Mouse (Mus musculus): ENCODE data around the gene Mrrf. TPM values are rescaled to one million over a fixed set of nuclear protein-coding genes. Genes with fewer than 3 reads are reported as not detected.
"Not testable (repeated sequence)": the region's sequence is repeated elsewhere in the genome, so short reads cannot be mapped to it uniquely, and the experiment has no call there.

Gene Mrrf
- total RNA-seq, 1 experiment from 2014 or later = 28.0 TPM

DNA sequence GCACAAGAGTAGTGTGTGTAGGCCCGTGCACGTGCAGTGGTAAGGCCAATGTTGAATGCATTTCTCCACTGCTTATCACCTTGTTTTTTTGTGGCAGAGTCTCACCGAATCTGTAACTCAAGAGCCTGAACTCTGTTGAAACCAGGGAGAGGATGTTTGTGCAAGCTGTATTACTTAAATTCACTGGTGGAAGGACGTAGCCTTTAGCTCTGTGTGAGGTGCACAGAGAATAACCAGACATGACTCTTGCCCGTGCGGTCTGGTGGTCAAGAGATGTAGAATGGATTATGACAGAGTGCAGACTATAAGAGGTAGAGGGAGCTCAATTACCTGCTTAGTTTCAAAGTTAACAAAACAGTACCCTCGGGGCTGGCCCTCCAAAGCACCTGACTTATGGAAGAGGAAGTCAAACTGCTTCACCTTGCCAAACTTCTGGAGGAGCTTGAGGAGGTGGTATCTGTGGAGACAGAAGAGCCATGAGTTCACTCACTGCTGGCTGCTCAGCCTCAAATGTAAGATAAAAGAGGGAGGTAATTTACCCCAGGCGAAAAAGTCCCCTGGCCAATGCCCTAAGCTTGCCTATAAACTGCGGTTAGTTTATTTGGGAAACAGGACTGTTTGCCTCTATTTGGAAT is 9.3 kb upstream of the Mrrf start:
- no peak for ATAC-seq (replicated peaks; ENCODE audit: insufficient number of reproducible peaks, low FRiP score, low TSS enrichment, poor library complexity, severe bottlenecking)

GRCm38 (mm10) chr2:36127973-36128372 is 8.2 kb upstream of the Mrrf start:
- ATAC-seq (replicated peaks; ENCODE audit: insufficient number of reproducible peaks, low FRiP score, low TSS enrichment, poor library complexity, severe bottlenecking) = no peak

DNA sequence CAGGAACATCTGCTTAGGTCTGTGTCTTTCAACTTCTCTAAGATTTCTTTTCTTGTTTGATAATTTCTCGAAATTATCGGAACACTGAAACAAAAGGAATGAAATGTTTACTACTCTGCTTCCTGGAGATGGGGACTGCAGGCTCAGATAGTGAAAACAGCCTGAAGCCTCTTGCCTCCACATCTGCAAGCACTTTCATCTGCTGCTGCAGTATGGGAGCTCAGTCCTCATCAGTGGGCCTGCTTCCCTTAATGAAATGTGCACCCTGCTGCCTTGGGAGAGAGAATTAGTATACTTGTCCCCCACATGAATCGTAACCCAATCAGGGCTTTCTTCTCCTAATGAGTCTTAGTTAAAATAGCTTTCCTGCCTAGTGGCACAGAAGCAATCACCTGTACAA is 7.1 kb upstream of the Mrrf start:
- ATAC-seq (replicated peaks; ENCODE audit: insufficient number of reproducible peaks, low FRiP score, low TSS enrichment, poor library complexity, severe bottlenecking) = no peak

- no peak for ATAC-seq (replicated peaks; ENCODE audit: insufficient number of reproducible peaks, low FRiP score, low TSS enrichment, poor library complexity, severe bottlenecking)
Observed at GRCm38 (mm10) chr2:36135887-36136286, 302 bp upstream of the Mrrf start.

DNA sequence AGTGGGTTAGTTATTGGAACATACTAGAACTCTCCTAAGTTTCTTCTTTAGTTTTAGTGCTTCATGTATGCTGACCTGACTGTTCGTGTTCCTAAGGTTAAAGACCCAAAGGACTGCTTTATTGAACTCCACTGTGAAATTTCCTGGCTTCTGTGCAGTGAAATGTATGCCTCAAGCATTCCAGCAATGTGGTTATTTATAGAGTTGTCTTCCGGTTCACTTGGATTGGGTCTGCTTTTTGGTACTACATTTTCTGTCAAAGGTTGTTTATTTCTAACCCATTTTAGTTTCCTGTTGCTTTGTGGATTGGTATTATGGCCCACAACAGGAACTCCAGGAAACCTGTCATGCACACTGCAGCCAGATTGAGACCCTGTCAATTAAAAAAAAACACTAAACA is 2.9 kb downstream of the Mrrf start:
- ATAC-seq (replicated peaks; ENCODE audit: insufficient number of reproducible peaks, low FRiP score, low TSS enrichment, poor library complexity, severe bottlenecking) = no peak

DNA sequence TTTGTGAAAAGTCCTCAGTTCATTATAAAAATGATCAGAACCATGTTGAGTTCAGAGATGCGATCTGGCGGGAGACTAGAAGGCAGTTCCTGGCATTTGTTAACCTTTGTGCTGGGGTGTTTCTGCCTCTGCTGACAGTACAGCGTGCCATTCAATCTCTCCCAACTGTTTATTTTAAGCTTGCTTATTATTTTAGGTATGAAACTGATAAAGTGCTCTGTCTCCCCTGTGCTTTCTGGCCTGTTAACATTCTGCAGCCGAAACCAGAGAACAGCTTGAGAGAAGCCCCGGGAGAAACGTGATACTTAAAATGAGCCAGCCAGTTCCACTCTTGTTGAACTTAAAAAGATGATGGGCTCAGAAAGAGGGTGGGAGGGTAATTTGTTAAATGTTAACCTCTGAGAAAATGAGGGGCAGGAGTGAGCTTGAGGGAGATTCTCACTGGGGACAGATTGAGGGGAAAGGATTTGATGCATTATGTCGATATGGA is 12.7 kb downstream of the Mrrf start:
- ATAC-seq (replicated peaks; ENCODE audit: insufficient number of reproducible peaks, low FRiP score, low TSS enrichment, poor library complexity, severe bottlenecking) = no peak

- not testable (repeated sequence) for ATAC-seq (replicated peaks; ENCODE audit: insufficient number of reproducible peaks, low FRiP score, low TSS enrichment, poor library complexity, severe bottlenecking)
Observed at GRCm38 (mm10) chr2:36152401-36152800, 16.2 kb downstream of the Mrrf start.

DNA sequence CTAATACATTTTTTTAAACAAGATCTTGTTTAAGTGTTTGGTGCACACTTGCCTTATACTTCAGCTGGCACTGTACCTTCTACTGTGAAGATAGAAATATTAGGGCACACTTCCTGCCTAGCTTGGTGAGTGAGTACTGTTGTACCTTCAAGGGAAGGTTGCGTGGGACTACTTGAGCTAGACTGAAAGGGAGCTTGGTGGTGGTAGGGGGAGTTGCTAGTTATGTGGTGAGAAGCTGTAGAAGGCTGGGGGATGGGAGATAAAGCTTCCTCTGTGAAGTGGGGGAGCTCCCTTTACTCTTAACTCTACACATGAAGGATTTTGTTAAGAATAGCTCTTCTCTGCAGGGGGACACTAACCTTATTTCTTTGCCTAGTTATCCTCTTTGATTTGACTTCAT is 21.3 kb downstream of the Mrrf start:
- no peak for ATAC-seq (replicated peaks; ENCODE audit: insufficient number of reproducible peaks, low FRiP score, low TSS enrichment, poor library complexity, severe bottlenecking)

GRCm38 (mm10) chr2:36159336-36159735 is 23.1 kb downstream of the Mrrf start:
- ATAC-seq (replicated peaks; ENCODE audit: insufficient number of reproducible peaks, low FRiP score, low TSS enrichment, poor library complexity, severe bottlenecking) = no peak

DNA sequence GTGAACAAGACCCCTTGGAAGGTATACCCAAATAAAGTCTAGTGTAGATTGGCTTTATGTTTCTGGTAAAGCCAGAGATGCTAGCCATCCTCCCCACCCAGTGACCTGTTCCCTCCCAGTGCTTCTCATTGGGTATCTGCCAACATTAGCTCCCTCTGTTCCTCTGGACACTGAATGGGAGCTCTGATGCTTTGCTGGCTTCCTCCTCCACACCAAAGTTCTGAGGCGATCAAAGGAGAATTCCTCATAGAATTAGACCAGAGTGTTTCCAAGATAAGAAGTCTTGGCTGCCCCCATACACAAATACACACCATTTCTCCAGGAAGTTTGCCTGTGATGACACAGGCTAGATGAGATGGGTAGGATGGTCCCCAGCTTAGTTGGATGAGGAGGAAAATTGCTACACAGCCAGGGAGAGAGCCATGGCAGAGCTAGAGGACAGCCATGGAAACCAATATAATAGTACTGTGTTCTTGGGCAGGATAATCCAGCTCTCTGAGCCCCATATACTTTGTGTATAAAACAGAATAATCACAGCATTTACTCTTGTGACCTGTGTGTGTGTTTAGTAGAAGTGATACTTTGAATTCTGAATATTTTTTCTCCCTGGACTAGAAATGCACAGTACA is 31.9 kb downstream of the Mrrf start:
- no peak for ATAC-seq (replicated peaks; ENCODE audit: insufficient number of reproducible peaks, low FRiP score, low TSS enrichment, poor library complexity, severe bottlenecking)

GRCm38 (mm10) chr2:36169176-36169575 is 33.0 kb downstream of the Mrrf start:
- no peak for ATAC-seq (replicated peaks; ENCODE audit: insufficient number of reproducible peaks, low FRiP score, low TSS enrichment, poor library complexity, severe bottlenecking)

DNA sequence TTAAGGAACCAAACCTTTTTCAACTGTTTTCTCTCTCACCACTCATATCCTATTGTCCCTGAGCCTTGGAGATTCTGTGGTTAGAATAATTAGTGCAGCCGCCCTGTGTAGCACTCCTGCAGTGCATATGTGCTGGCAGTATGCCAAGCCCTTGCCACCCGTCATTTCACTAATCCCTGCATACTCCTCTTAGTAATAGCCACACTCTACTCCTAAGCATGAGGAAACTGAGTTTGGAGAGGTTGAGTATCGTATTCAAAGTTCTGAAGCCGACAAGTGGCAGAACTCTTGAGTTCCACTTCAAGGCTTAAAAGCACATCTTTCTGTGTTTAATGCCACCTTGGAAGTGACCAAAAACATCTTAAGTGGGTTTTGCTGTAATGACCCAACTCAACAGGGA is 35.9 kb downstream of the Mrrf start:
- ATAC-seq (replicated peaks; ENCODE audit: insufficient number of reproducible peaks, low FRiP score, low TSS enrichment, poor library complexity, severe bottlenecking) = no peak

DNA sequence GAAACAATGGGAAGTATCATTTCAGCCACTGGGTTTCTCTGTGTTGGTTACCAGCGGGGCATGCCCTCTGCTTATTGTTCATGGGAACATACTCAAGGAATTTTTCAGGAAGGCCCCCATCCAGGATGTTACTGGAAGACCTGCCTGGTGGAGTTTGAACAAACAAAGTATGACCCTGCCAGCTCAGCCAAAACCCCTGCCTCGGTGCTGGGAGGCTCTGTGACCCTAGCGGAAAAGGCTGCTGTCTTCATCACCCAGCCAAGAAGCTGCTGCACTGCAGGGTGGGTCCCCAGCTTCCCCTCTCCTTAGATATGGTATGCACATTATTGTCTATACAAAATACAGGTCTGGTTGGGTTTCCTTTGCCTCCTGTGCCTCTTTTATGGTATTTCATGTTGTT is 36.4 kb downstream of the Mrrf start:
- no peak for ATAC-seq (replicated peaks; ENCODE audit: insufficient number of reproducible peaks, low FRiP score, low TSS enrichment, poor library complexity, severe bottlenecking)

- ATAC-seq (replicated peaks; ENCODE audit: insufficient number of reproducible peaks, low FRiP score, low TSS enrichment, poor library complexity, severe bottlenecking) = no peak
Observed at GRCm38 (mm10) chr2:36179487-36179886, 43.3 kb downstream of the Mrrf start.

DNA sequence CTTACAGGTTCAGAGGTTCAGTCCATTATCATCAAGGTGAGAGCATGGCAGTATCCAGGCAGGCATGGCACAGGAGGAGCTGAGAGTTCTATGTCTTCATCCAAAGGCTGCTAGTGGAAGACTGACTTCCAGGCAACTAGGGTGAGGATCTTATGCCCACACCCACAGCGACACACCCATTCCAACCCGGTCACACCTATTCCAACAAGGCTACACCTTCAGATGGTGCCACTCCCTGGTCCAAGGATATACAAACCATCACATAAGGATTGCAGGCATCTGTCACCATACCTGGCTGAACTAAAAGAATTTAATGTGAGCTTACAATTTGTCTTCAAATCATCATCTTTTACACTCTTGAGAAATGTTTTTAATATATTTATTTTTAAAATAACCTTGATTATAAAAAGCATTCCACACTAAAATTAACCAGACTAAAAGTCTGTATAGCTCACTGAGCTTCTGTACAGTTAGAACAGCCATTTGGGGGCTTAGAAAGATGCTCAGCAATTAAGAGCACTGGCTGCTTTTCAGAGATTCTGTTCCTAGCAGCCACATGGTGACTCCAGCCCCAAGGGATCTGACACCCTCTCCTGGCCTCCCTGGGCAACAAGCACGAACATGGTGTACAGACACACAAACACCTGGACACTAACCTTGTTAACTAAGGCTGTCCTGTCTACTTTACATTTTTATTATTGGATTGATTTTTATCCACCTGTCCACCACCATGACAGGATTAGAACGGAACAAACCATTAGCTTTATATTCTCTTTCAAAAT is 45.6 kb downstream of the Mrrf start:
- not testable (repeated sequence) for ATAC-seq (replicated peaks; ENCODE audit: insufficient number of reproducible peaks, low FRiP score, low TSS enrichment, poor library complexity, severe bottlenecking)

- ATAC-seq (replicated peaks; ENCODE audit: insufficient number of reproducible peaks, low FRiP score, low TSS enrichment, poor library complexity, severe bottlenecking) = no peak
Observed at GRCm38 (mm10) chr2:36183278-36183677, 47.1 kb downstream of the Mrrf start.

- no peak for ATAC-seq (replicated peaks; ENCODE audit: insufficient number of reproducible peaks, low FRiP score, low TSS enrichment, poor library complexity, severe bottlenecking)
Observed at GRCm38 (mm10) chr2:36184192-36184591, 48.0 kb downstream of the Mrrf start.

DNA sequence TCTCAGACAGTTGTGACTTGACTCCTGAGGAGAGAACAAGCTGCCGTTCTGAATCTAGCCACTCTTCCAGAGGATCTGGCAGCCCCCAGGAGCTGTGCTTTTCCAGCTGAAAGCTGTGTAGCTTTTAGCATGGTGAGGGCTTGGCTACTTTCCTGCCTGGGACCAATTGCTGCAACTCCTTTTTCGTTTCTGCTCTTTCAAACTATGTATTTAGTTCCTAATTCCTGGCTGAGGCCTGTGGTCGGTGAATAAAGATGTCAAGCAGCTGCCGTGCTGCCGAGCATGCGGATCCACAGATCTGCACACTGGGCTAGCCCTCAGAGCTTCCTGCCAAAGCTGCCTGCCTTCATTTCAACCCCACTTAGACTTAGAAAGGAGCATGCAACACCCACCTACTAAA is 48.7 kb downstream of the Mrrf start:
- ATAC-seq (replicated peaks; ENCODE audit: insufficient number of reproducible peaks, low FRiP score, low TSS enrichment, poor library complexity, severe bottlenecking) = no peak

- not testable (repeated sequence) for ATAC-seq (replicated peaks; ENCODE audit: insufficient number of reproducible peaks, low FRiP score, low TSS enrichment, poor library complexity, severe bottlenecking)
Observed at GRCm38 (mm10) chr2:36189200-36189599, 53.0 kb downstream of the Mrrf start.
